Mouse (Mus musculus) spleen, adult 2 months (tissue): ENCODE results near the gene Ptpa.

Source experiments
- CTCF ChIP-seq: fragments of 200-500 bp; IDR thresholded peaks from 2 replicates; pipeline ENCODE4 v1.5.1; 2011; ENCODE audit warnings: mild to moderate bottlenecking, inconsistent platforms; ENCODE audit not compliant: insufficient read depth, insufficient read length, insufficient replicate concordance; ENCODE audit errors: extremely low read depth
- POLR2A ChIP-seq: fragments of 200-500 bp; IDR thresholded peaks from 2 replicates; pipeline ENCODE4 v1.6.1; 2011; ENCODE audit warnings: low read depth, low read length, inconsistent platforms

- TF ChIP-seq CTCF (no peak), POLR2A (no peak)
These were observed 31.3 kb downstream of the Ptpa start for GRCm38 (mm10) chr2:30446891-30447826.
